Mouse (Mus musculus) liver, embryonic 11.5 days (tissue): ENCODE measurements around the gene Pde9a. TPM values are rescaled to one million over a fixed set of nuclear protein-coding genes. Genes with fewer than 3 reads are reported as not detected.

Experiments
- ATAC-seq: fragments of 200-750 bp; cut with Nextera tagmentation; replicated peaks from 2 replicates; pipeline ENCODE4 v1.8.0; 2017; ENCODE audit warnings: moderate number of reproducible peaks, mild to moderate bottlenecking, moderate TSS enrichment, moderate library complexity; ENCODE audit not compliant: low FRiP score
- DNase-seq: peaks from one replicate; pipeline ENCODE4 v3.0.0-alpha.2; 2017; ENCODE audit warnings: low spot score
- H3K27ac ChIP-seq: fragments of 300-500 bp; sonication (generic); 2 replicates; pipeline ENCODE4 v1.5.1; 2014; ENCODE audit warnings: mild to moderate bottlenecking, low read depth, low read length, control low read depth
- H3K27me3 ChIP-seq: fragments of 300-500 bp; sonication (generic); replicated peaks from 2 replicates; pipeline ENCODE4 v1.6.1; 2014; ENCODE audit warnings: low read length, mixed read lengths; ENCODE audit not compliant: control insufficient read depth, insufficient read depth
- H3K36me3 ChIP-seq: fragments of 300-500 bp; sonication (generic); 2 replicates; pipeline ENCODE4 v1.6.1; 2014; ENCODE audit warnings: mild to moderate bottlenecking, low read length, moderate library complexity, mixed read lengths; ENCODE audit not compliant: control insufficient read depth, insufficient read depth
- H3K4me1 ChIP-seq: fragments of 300-500 bp; sonication (generic); replicated peaks from 2 replicates; pipeline ENCODE4 v1.6.1; 2014; ENCODE audit warnings: low read length, mixed read lengths; ENCODE audit not compliant: control insufficient read depth, insufficient read depth
- H3K4me2 ChIP-seq: fragments of 300-500 bp; sonication (generic); 2 replicates; pipeline ENCODE4 v1.6.1; 2014; ENCODE audit warnings: mild to moderate bottlenecking, control low read depth, moderate library complexity
- H3K4me3 ChIP-seq: fragments of 300-500 bp; sonication (generic); 2 replicates; pipeline ENCODE4 v1.5.1; 2014; ENCODE audit warnings: low read depth, low read length, control low read depth
- H3K9ac ChIP-seq: fragments of 300-500 bp; sonication (generic); 2 replicates; pipeline ENCODE4 v1.6.1; 2014; ENCODE audit warnings: low read depth, low read length, control low read depth
- H3K9me3 ChIP-seq: fragments of 300-500 bp; sonication (generic); 2 replicates; pipeline ENCODE4 v1.6.1; 2016; ENCODE audit warnings: low read length, inconsistent platforms, mixed read lengths; ENCODE audit not compliant: control insufficient read depth
- WGBS: fragments of 180-500 bp; shearing (Covaris S2); extraction: QIAGEN DNeasy Blood & Tissue Kit; methylation state at CpG from one replicate; pipeline ENCODE4 v1.1.7; 2014; 5-methylcytosine and 5-hydroxymethylcytosine counted together
- polyA plus RNA-seq: library from polyadenylated mRNA; unstranded; fragments of >200 nt; fragmentation: Nextera tagmentation; extraction: Ambion mirVana; gene quantifications from 2 replicates; pipeline ENCODE4 v1.2.1, GENCODE M21; 2014

Gene Pde9a
- polyA plus RNA-seq, 1 experiment from 2014 or later: 10.4 TPM

DNA sequence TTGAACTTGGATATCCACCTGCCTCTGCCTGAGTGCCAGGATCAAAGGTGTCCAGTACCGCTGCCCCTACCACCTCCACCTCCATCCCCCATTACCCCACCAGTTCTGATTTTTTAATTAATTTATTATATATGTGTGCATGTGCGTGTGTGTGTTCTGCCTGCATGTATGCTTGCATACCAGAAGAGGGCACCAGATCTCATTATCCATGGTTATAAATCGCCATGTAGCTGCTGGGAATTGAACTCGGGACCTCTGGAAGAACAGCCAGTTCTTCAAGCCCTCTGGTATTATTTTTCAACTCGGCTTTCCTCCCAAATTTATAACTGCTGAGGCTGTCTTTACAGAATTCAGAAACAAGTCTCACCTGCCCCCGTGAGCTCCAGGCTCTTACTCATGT is 124.9 kb downstream of the Pde9a start:
- no peak for ATAC-seq

GRCm38 (mm10) chr17:31511792-31512495 is 125.9 kb downstream of the Pde9a start:
- Histone ChIP-seq H3K9ac (peak overlapping the region; percentile 93), H3K4me3 (peak overlapping the region; percentile 94), H3K4me2 (peak overlapping the region; percentile 88), H3K36me3 (peaks cover 25% of the 10 kb centered on the region), H3K4me1 (peaks cover 7% of the 10 kb centered on the region), H3K27me3 (no peaks in the 10 kb centered on the region), H3K27ac (peak overlapping the region; percentile 84), H3K9me3 (no peaks in the 10 kb centered on the region)
- WGBS: 1% methylated on average over 56 of the region's 56 CpGs
- peak; percentile 91 for ATAC-seq
- DNase-seq: peak; percentile 91

More for the DNA sequence above, 124.9 kb downstream of the Pde9a start:
- H3K9me3 ChIP-seq: no peaks in the 10 kb centered on the region
- H3K4me2 ChIP-seq: peak overlapping the region; percentile 88
- 86% methylated on average over 6 of the region's 6 CpGs for WGBS
- no peak overlapping the region for H3K27ac ChIP-seq
- H3K9ac ChIP-seq: no peak overlapping the region
- H3K36me3 ChIP-seq: peaks cover 30% of the 10 kb centered on the region
- H3K4me1 ChIP-seq: peaks cover 7% of the 10 kb centered on the region
- peak overlapping the region; percentile 94 for H3K4me3 ChIP-seq
- no peak for DNase-seq
- no peaks in the 10 kb centered on the region for H3K27me3 ChIP-seq

DNA sequence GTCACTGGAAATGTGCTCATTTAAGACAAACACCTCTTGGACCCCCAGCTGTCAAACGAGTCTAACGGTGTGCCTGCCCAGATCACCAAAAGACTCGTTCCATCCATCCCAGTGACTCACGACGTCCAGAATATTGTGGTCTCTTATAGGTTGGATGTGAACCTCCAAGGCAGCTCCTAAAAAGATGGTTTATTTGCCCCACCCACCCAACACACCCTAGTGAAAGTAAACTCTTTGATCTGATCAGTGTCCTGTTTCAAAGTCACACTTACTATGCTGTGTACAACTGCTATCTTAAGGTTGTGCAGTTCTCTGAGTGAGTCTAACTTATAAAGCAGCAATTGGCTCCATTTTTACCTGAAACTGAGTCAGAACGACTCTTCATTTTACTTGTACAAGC is 126.6 kb downstream of the Pde9a start:
- Histone ChIP-seq H3K27ac (no peak overlapping the region; the same call in 1 of the 2 replicates), H3K9me3 (no peaks in the 10 kb centered on the region), H3K9ac (peak overlapping the region; percentile 93), H3K27me3 (no peaks in the 10 kb centered on the region), H3K4me3 (peak overlapping the region; percentile 94), H3K4me1 (peaks cover 7% of the 10 kb centered on the region), H3K4me2 (peak overlapping the region; percentile 88), H3K36me3 (peaks cover 22% of the 10 kb centered on the region)
- no peak for DNase-seq
- peak; percentile 48; the same call in 1 of the 2 replicates for ATAC-seq
- 24% methylated on average over 6 of the region's 6 CpGs for WGBS

DNA sequence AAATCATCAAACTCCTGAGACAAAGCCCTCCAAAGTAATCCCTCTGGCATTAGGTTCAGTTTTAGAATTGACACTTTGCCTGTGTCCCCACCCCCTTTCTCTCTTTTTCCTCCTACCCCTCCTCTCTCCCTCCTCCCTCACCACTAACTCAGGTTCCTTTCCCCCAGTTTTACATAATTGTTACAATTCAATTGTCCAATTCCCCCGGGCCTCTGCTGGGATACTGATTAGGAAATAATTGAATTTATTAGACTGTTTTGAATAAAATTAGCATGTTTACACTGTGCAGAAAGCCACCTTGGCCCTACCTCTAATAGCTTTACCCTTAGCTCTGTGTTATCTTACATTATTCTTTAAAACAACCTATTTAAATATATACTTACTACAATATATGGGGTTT is 128.7 kb downstream of the Pde9a start:
- Histone ChIP-seq H3K27me3 (no peaks in the 10 kb centered on the region), H3K4me2 (no peak overlapping the region), H3K9ac (no peak overlapping the region), H3K27ac (no peak overlapping the region), H3K4me3 (no peak overlapping the region), H3K9me3 (no peaks in the 10 kb centered on the region), H3K4me1 (peaks cover 11% of the 10 kb centered on the region), H3K36me3 (peaks cover 4% of the 10 kb centered on the region)
- 64% methylated on average over 1 of the region's 1 CpGs for WGBS
- DNase-seq (no peak), ATAC-seq (no peak)

GRCm38 (mm10) chr17:31519344-31519945 is 133.4 kb downstream of the Pde9a start:
- DNase-seq (no peak), ATAC-seq (peak; percentile 44)
- H3K9ac ChIP-seq: peak overlapping the region; percentile 39; the same call in 1 of the 2 replicates

DNA sequence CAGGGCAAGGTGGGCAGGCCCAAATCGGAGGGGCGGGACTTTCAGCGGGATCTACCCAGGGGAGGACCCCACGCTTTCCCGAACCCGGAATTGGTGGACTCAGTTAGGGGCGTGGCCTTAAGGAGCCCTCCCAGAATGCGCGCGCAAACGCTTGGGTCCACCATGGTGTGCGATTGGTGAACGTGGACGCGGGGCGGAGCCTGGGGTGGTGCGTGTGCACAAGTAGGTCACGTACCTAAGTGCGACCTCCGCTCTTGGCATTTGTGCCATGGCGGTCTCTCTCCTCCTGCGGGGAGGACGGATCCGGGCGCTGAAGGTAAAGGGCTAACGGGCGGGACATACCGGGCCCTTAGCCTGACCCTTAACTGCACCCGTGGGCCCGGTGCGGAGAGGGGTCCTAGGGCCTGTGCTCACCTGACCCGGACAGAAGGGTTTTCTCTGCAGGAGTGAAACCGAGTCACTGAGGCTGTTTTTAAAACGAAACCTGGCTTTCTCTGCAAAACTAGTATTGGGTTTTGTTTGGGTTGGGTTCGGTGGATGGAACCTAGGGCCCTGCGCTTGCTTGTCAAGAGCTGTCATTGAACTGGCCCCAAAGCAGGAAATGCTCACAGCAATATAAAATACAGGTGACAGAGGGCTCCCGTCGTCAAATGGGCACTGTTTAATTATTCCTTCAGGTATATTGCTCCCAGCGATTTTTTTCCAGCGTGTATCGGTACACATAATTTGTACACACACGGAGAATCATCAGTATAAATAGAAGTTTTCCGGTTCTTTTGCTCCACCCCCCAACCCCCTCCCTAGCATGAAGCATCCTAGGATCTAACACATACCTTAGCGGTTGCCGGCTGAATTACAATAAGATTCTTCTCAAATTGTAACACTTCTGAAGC is 134.2 kb downstream of the Pde9a start, which contains the start of the genes Wdr4 and Ndufv3:
TSS of gene Wdr4 (minus strand) at position 35 of the 893 bp plus-strand sequence.
TSS of gene Ndufv3 (plus strand) at position 170 of the 893 bp plus-strand sequence.
- Histone ChIP-seq H3K9me3 (no peaks in the 10 kb centered on the region), H3K4me2 (peak within 1 kb of the TSS; percentile 82), H3K27ac (peak within 1 kb of the TSS; percentile 73), H3K4me3 (peak within 1 kb of the TSS; percentile 91), H3K4me1 (peaks cover 8% of the 10 kb centered on the region; the same call in 1 of the 2 replicates), H3K36me3 (peaks cover 10% of the 10 kb centered on the region; the same call in 1 of the 2 replicates), H3K9ac (peak within 1 kb of the TSS; percentile 77), H3K27me3 (no peaks in the 10 kb centered on the region)
- WGBS: under 1% methylated on average over 45 of the region's 45 CpGs
- DNase-seq (peak; percentile 96), ATAC-seq (peak; percentile 95)

More at GRCm38 (mm10) chr17:31519344-31519945, 133.4 kb downstream of the Pde9a start:
- Histone ChIP-seq H3K36me3 (peaks cover 8% of the 10 kb centered on the region; the same call in 1 of the 2 replicates), H3K4me1 (peaks cover 8% of the 10 kb centered on the region; the same call in 1 of the 2 replicates), H3K4me2 (peak overlapping the region; percentile 82), H3K4me3 (peak overlapping the region; percentile 91), H3K27me3 (no peaks in the 10 kb centered on the region), H3K27ac (peak overlapping the region; percentile 47), H3K9me3 (no peaks in the 10 kb centered on the region)
- WGBS: 3% methylated on average over 7 of the region's 7 CpGs

- Histone ChIP-seq H3K4me2 (peak overlapping the region; percentile 82), H3K4me1 (peaks cover 8% of the 10 kb centered on the region; the same call in 1 of the 2 replicates), H3K27me3 (no peaks in the 10 kb centered on the region), H3K9me3 (no peaks in the 10 kb centered on the region), H3K9ac (peak overlapping the region; percentile 77), H3K4me3 (peak overlapping the region; percentile 91), H3K36me3 (peaks cover 10% of the 10 kb centered on the region; the same call in 1 of the 2 replicates), H3K27ac (no peak overlapping the region)
- WGBS: 17% methylated on average over 3 of the region's 3 CpGs
- ATAC-seq: no peak
- DNase-seq: no peak
Observed at GRCm38 (mm10) chr17:31520895-31521294, 134.9 kb downstream of the Pde9a start.

GRCm38 (mm10) chr17:31521948-31522347 is 135.9 kb downstream of the Pde9a start:
- ATAC-seq (no peak), DNase-seq (no peak)
- peaks cover 12% of the 10 kb centered on the region; the same call in 1 of the 2 replicates for H3K36me3 ChIP-seq
- H3K9ac ChIP-seq: no peak overlapping the region
- H3K4me1 ChIP-seq: peaks cover 8% of the 10 kb centered on the region; the same call in 1 of the 2 replicates
- no peak overlapping the region for H3K4me3 ChIP-seq
- 90% methylated on average over 6 of the region's 6 CpGs for WGBS
- H3K27me3 ChIP-seq: no peaks in the 10 kb centered on the region
- no peak overlapping the region for H3K27ac ChIP-seq
- no peaks in the 10 kb centered on the region for H3K9me3 ChIP-seq
- no peak overlapping the region; the same call in 1 of the 2 replicates for H3K4me2 ChIP-seq
